Mouse (Mus musculus): ENCODE data around the gene Defb13. TPM values are rescaled to one million over a fixed set of nuclear protein-coding genes. Genes with fewer than 3 reads are reported as not detected.
A peak's percentile ranks its signal among the peaks of the same experiment; 100 is the strongest.

Defb13 gene
- polyA plus RNA-seq, 1 experiment from 2014 or later = not detected

DNA sequence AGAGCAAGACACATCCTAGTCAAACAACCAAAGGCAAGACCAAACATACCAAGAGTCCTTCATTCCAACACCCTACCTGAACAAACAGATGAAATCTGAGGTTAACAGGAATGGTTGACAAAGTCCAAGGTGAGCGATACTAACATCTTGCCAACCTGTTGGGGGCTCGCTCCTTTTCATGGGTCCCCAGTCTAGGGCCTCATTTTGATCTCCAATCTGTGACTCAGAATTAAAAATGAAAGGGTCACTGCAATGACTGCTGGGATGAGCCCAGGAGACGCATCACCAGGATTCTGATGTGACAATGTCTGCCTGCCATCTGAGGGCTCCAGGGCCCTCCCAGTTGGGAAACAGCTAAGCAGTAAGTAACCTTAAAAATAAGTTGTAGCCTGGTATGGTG is 22.9 kb downstream of the Defb13 start, which contains the start of gene Ccdc70:
Gene Ccdc70, plus strand, starts transcription at position 301 of the 400 bp plus-strand sequence.
- 92% methylated on average over 3 of the region's 3 CpGs for WGBS
- H3K4me3 ChIP-seq = no peak within 1 kb of the TSS
- no peaks in the 10 kb centered on the region for H3K4me1 ChIP-seq (replicated peaks)
- no peaks in the 10 kb centered on the region for H3K9me3 ChIP-seq
- H3K27ac ChIP-seq = no peak within 1 kb of the TSS
- H3K27me3 ChIP-seq (ENCODE audit: insufficient read depth, poor library complexity, severe bottlenecking) = no peaks in the 10 kb centered on the region
- DNase-seq (ENCODE audit: low spot score) = no peak
- H3K36me3 ChIP-seq = no peaks in the 10 kb centered on the region

- Histone ChIP-seq H3K27me3 (ENCODE audit: insufficient read depth, poor library complexity, severe bottlenecking) (no peaks in the 10 kb centered on the region), H3K4me3 (no peak overlapping the region), H3K9me3 (no peaks in the 10 kb centered on the region), H3K27ac (no peak overlapping the region), H3K4me1 (replicated peaks) (no peaks in the 10 kb centered on the region), H3K36me3 (no peaks in the 10 kb centered on the region)
- DNase-seq (ENCODE audit: low spot score) = no peak
- WGBS = 62% methylated on average over 4 of the region's 4 CpGs
Observed at GRCm38 (mm10) chr8:21978193-21978592, 31.6 kb downstream of the Defb13 start.

DNA sequence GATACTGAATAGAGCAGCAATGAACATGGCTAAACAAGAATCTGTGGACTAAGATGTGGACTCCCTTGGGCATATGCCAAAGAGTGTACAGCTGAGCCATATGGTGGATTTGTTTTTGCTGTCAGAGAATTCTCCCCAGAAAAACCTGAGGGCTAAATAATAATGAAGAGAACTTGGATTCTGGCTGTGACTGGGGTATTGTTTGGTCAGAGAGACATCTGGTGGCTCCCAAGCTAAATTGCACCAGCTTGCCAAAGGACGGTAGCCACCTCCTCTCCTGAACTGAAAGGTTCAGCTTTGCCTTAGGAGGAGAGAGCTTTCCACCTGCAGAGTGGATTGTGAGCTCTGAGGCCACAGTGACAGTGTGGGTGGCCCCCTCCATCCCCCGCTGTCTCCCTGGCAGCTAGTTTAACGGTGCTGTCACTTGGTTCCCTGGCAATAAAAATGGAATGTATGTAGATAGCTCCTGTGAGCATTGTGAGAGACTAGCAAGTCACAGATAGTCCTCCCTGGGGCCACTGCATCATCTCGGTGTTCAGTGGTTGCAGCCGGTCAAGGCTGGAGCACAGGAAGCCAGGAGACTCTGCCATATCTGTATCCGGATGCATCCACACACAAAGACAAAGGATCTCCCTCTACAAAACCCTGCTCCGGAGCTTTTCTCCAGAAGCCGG is 35.2 kb downstream of the Defb13 start:
- Histone ChIP-seq H3K27me3 (ENCODE audit: insufficient read depth, poor library complexity, severe bottlenecking) (no peaks in the 10 kb centered on the region), H3K9me3 (no peaks in the 10 kb centered on the region), H3K4me3 (no peak overlapping the region), H3K36me3 (no peaks in the 10 kb centered on the region), H3K27ac (no peak overlapping the region), H3K4me1 (replicated peaks) (no peaks in the 10 kb centered on the region)
- 63% methylated on average over 8 of the region's 8 CpGs for WGBS
- no peak for DNase-seq (ENCODE audit: low spot score)

- no peaks in the 10 kb centered on the region for H3K9me3 ChIP-seq
- 30% methylated on average over 6 of the region's 6 CpGs for WGBS
- H3K36me3 ChIP-seq = no peaks in the 10 kb centered on the region
- no peak overlapping the region for H3K27ac ChIP-seq
- H3K4me1 ChIP-seq (replicated peaks) = no peaks in the 10 kb centered on the region
- H3K27me3 ChIP-seq (ENCODE audit: insufficient read depth, poor library complexity, severe bottlenecking) = no peaks in the 10 kb centered on the region
- peak; percentile 27 for DNase-seq (ENCODE audit: low spot score)
- H3K4me3 ChIP-seq = no peak overlapping the region
Observed at GRCm38 (mm10) chr8:21992184-21992583, 45.6 kb downstream of the Defb13 start.

DNA sequence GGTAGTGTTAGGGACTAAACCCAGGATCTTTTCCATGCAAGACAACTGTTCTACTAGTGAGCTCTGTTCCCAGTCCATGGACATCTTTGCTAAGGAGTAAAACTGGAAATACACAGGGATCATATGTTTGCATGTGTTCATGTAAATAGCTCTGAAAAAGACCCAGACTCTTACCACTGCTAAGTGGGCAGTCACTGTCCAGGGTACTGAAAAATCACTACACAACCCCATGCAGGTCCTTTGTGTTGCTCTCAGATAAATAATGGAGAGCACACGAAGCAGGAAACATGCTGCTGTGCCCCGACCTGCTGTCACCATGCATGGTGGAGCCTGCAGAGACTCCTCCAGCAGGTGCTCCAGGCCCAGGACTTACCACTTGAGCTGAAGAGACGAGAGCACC is 48.6 kb downstream of the Defb13 start:
- Histone ChIP-seq H3K4me3 (no peak overlapping the region), H3K4me1 (replicated peaks) (no peaks in the 10 kb centered on the region), H3K9me3 (no peaks in the 10 kb centered on the region), H3K27me3 (ENCODE audit: insufficient read depth, poor library complexity, severe bottlenecking) (no peaks in the 10 kb centered on the region), H3K36me3 (no peaks in the 10 kb centered on the region), H3K27ac (no peak overlapping the region)
- no peak for DNase-seq (ENCODE audit: low spot score)
- WGBS = 51% methylated on average over 3 of the region's 3 CpGs

Other genes with a start within 250 kb of the Defb13 start
- not detected in 2 replicates for gene AY761184, start 243.1 kb upstream of the Defb13 start, polyA plus RNA-seq (2016; fragmentation: Nextera tagmentation; extraction: Ambion mirVana)
- gene Defa24, start 212.3 kb upstream of the Defb13 start, polyA plus RNA-seq (2016; fragmentation: Nextera tagmentation; extraction: Ambion mirVana) = not detected in 2 replicates
- gene Defb50, start 123.2 kb upstream of the Defb13 start, polyA plus RNA-seq (2016; fragmentation: Nextera tagmentation; extraction: Ambion mirVana) = not detected in 2 replicates
- gene Defb2, start 106.8 kb upstream of the Defb13 start, polyA plus RNA-seq (2016; fragmentation: Nextera tagmentation; extraction: Ambion mirVana) = not detected in 2 replicates
- not detected in 2 replicates for gene Defb10, start 87.9 kb upstream of the Defb13 start, polyA plus RNA-seq (2016; fragmentation: Nextera tagmentation; extraction: Ambion mirVana)
- gene Defb9, start 61.3 kb upstream of the Defb13 start, polyA plus RNA-seq (2016; fragmentation: Nextera tagmentation; extraction: Ambion mirVana) = 0.65 TPM in 1 of 2 replicates, not detected in the other
- 1.1 and 13.9 TPM in 2 replicates for gene Defb11, start 40.4 kb upstream of the Defb13 start, polyA plus RNA-seq (2016; fragmentation: Nextera tagmentation; extraction: Ambion mirVana)
- not detected in 2 replicates for gene Defb15, start 14.1 kb upstream of the Defb13 start, polyA plus RNA-seq (2016; fragmentation: Nextera tagmentation; extraction: Ambion mirVana)
- gene Defb35, start 8.4 kb upstream of the Defb13 start, polyA plus RNA-seq (2016; fragmentation: Nextera tagmentation; extraction: Ambion mirVana) = not detected in 2 replicates
- gene Fam90a1a, start 12.0 kb downstream of the Defb13 start, polyA plus RNA-seq (2016; fragmentation: Nextera tagmentation; extraction: Ambion mirVana) = not detected in 2 replicates
- gene Ccdc70, start 23.0 kb downstream of the Defb13 start, polyA plus RNA-seq (2016; fragmentation: Nextera tagmentation; extraction: Ambion mirVana) = not detected in 2 replicates
- 2.5 TPM in 2 replicates for gene Atp7b, start 113.5 kb downstream of the Defb13 start, polyA plus RNA-seq (2016; fragmentation: Nextera tagmentation; extraction: Ambion mirVana)
- gene Alg11, start 114.0 kb downstream of the Defb13 start, polyA plus RNA-seq (2016; fragmentation: Nextera tagmentation; extraction: Ambion mirVana) = 30.3 and 34.4 TPM in 2 replicates
- gene Nek5, start 178.3 kb downstream of the Defb13 start, polyA plus RNA-seq (2016; fragmentation: Nextera tagmentation; extraction: Ambion mirVana) = 0.29 and 0.69 TPM in 2 replicates
- 7.6 and 9.1 TPM in 2 replicates for gene Nek3, start 219.7 kb downstream of the Defb13 start, polyA plus RNA-seq (2016; fragmentation: Nextera tagmentation; extraction: Ambion mirVana)
- gene Ckap2, start 239.1 kb downstream of the Defb13 start, polyA plus RNA-seq (2016; fragmentation: Nextera tagmentation; extraction: Ambion mirVana) = 37.5 and 46.4 TPM in 2 replicates
- 31.1 and 38.2 TPM in 2 replicates for gene Vps36, start 246.0 kb downstream of the Defb13 start, polyA plus RNA-seq (2016; fragmentation: Nextera tagmentation; extraction: Ambion mirVana)